Mouse (Mus musculus): Measurements from ENCODE around the gene Naip2. TPM values are rescaled to one million over a fixed set of nuclear protein-coding genes. Genes with fewer than 3 reads are reported as not detected.

The Naip2 gene
- total RNA-seq, 4 experiments from 2014 or later, result 0.10 to 0.34 (median 0.14) TPM

DNA sequence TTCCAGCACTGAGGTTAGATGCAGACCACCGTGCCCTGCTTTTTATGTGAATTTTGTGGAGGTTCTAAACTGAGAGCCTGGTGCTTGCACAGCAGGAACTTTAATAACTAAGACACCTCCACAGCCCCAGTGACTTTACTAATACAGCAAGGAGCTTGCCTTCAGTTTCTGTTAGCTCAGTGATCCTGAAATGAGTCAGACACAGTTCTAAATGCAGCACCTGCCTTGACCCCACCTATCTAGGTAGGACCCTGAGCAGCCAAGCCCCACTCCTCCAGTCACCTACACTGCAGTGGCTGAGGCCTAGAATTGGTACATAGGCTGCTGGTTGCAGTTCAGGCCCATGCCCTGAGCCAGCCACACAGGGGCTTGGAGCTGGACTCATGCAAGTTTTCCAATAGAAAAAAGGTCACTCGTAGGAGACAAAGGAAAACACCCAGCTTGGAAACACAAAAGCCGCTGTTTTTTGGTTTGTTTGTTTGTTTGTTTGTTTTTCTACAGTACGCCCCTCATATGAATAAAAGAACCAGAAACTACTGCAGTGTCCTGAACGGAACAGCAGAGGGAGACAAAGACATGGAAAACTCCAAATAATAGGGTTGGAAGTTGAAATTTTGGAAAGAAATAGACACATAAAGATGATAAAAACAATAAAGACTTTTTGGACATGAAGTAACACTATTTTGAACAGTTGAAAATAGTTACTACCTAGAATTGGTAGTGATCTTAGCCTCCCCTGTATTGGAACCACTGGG, 89.5 kb downstream of the Naip2 start:
- no peak for DNase-seq (ENCODE audit: low spot score in 2 of 2)

DNA sequence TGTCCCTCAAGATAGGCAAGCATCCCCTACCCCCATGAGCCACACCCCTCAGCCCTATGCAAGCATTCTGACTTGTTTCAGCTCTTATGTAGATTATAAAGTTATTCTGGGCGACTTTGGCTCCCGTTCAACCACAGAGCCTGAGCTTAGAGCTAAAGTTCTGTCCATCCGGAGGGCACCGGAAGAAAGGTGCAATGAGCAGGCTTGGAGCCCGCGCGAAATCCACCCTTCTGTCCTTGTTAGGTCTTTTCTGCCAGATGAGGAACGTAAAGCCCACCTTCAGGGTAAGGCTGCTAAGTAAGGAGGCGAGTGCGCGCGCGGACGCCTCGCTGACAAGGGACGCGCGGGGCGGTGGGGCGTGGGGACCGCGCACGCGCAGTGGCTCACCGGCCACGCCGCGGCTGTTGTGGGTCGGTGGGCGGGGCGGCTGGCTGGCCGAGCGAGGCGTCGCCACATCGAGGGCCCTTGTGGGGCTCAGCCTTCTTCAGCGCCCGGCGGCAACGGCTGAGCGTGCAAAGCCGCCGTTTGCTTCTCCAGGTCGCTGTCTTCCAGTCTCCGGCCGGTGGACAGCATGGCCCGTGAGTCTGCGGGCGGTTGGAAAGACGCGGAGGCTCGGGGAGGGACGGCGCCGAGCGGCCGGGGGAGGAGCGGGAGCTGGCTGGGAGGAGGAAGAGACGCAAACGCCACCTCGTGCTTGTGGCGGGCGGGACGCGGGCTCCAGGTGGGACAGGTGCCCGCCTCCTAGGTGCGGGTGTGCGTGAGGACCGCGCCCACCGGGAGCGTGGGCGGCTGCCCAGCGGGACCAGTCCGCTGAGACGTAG, 94.0 kb downstream of the Naip2 start, which contains the start of gene Serf1:
TSS of gene Serf1 (plus strand) at position 361 of the 821 bp plus-strand sequence.
- DNase-seq (ENCODE audit: low spot score in 2 of 2), result peak; percentile 57 to 73

- DNase-seq (ENCODE audit: low spot score in 2 of 2), result peak; percentile 79 to 84
Measured at GRCm38 (mm10) chr13:100103748-100104254, 98.1 kb downstream of the Naip2 start, which contains the start of gene Bdp1. Bdp1 (minus strand) TSS chr13:100104070.

DNA sequence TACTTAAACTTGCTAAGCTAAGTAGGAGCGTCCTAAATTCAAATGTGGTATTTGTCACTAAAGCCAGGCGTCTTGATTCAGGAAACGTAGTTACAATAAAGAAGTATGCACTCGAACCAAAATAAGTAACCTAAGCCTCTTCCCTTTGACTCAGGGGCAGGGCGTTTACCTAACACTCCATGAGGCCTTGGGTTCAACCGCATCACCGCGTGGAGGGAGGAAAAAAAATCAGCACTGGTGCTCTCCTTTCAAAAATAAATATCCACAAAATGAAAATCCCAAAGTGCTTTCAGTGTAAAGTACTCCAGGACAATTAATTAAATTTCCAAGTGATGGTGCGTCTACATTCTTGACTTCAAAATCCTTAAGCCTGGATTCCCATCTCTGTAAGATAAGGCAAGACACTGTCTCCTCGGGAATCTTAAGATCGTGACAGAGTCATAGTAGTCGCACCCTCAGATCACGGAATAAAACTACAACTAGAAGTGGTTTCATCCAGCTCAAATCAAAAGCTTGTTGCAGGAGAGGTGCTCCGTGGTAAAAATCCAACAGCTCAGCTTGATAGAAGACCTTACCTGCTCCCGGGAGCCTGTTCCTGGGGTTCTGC, 98.7 kb downstream of the Naip2 start:
- no peak for DNase-seq (ENCODE audit: low spot score in 2 of 2)

DNA sequence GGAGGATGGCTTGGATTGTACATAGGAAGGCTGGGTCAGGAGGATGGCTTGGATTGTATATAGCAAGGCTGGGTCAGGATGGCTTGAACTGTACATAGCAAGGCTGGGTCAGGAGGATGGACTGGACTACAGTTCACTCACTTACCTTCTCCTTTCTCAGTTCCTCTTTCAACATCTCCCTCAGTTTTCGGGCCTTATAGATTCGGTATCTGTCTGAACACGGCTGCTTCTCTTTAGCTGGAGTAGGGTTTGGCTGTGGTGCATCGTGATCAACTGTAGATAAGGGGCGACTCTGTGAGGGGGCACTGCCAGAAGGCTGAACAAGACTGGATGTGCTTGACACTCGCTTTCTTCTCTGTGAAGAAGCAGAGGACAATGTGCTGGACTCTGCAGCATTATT, 103.1 kb downstream of the Naip2 start:
- DNase-seq (ENCODE audit: low spot score in 2 of 2), result no peak

Other genes starting within 250 kb of the Naip2 start
- 10 to 100 TPM; 29.1 to 35.9 (median 29.6) TPM for gene Mccc2, start 186.5 kb downstream of the Naip2 start, total RNA-seq (2022)
- gene Bdp1, start 98.0 kb downstream of the Naip2 start, total RNA-seq (2022), result 10 to 100 TPM in 3 of 4 experiments, 1 to 10 TPM in 1; 9.3 to 18.4 (median 12.6) TPM
- 10 to 100 TPM in 1 of 4 experiments, 1 to 10 TPM in 3; 5.1 to 11.4 (median 7.5) TPM for gene Serf1, start 94.1 kb downstream of the Naip2 start, total RNA-seq (2022)
- gene Smn1, start 77.2 kb downstream of the Naip2 start, total RNA-seq (2022), result 10 to 100 TPM; 12.0 to 16.7 (median 14.8) TPM
- under 1 TPM in 2 of 4 experiments, not detected in 2; 0.07 to 0.08 TPM for gene Naip5, start 44.2 kb upstream of the Naip2 start, total RNA-seq (2022)
- gene Naip6, start 115.6 kb upstream of the Naip2 start, total RNA-seq (2022), result under 1 TPM in 1 of 4 experiments, not detected in 3; 0.09 TPM